Mouse (Mus musculus) forebrain, embryonic 14.5 days (tissue): Measurements from ENCODE around the gene Gm38655. TPM values are rescaled to one million over a fixed set of nuclear protein-coding genes. Genes with fewer than 3 reads are reported as not detected.

Source experiments
- ATAC-seq: fragments of 200-750 bp; cut with Nextera tagmentation; 2 replicates; pipeline ENCODE4 v1.8.0; 2017; ENCODE audit warnings: mild to moderate bottlenecking, moderate library complexity
- DNase-seq: peaks from one replicate; pipeline ENCODE4 v3.0.0-alpha.2; 2015; ENCODE audit warnings: low spot score
- H3K27ac ChIP-seq: fragments of 300-500 bp; sonication (generic); 2 replicates; pipeline ENCODE4 v1.5.1; 2014; ENCODE audit warnings: low read depth, mild to moderate bottlenecking, control low read depth, low read length, moderate library complexity
- H3K27me3 ChIP-seq: fragments of 300-500 bp; sonication (generic); replicated peaks from 2 replicates; pipeline ENCODE4 v1.6.1; 2014; ENCODE audit warnings: low read length, control low read depth, mixed read lengths; ENCODE audit not compliant: control insufficient read depth, insufficient read depth
- H3K36me3 ChIP-seq: fragments of 300-500 bp; sonication (generic); 2 replicates; pipeline ENCODE4 v1.6.1; 2014; ENCODE audit warnings: low read length, control low read depth; ENCODE audit not compliant: control insufficient read depth, insufficient read depth
- H3K4me1 ChIP-seq: fragments of 300-500 bp; sonication (generic); 2 replicates; pipeline ENCODE4 v1.6.1; 2014; ENCODE audit warnings: antibody characterized with exemption, low read length, control low read depth; ENCODE audit not compliant: control insufficient read depth, insufficient read depth
- H3K4me2 ChIP-seq: fragments of 300-500 bp; sonication (generic); 2 replicates; pipeline ENCODE4 v1.6.1; 2014; ENCODE audit warnings: mild to moderate bottlenecking, control low read depth, low read length
- H3K4me3 ChIP-seq: fragments of 300-500 bp; sonication (generic); 2 replicates; pipeline ENCODE4 v1.5.1; 2014; ENCODE audit warnings: low read depth, low read length, control low read depth
- H3K9ac ChIP-seq: fragments of 300-500 bp; sonication (generic); 2 replicates; pipeline ENCODE4 v1.6.1; 2014; ENCODE audit warnings: mild to moderate bottlenecking, low read length, control low read depth, moderate library complexity
- H3K9me3 ChIP-seq: fragments of 300-500 bp; sonication (generic); replicated peaks from 2 replicates; pipeline ENCODE4 v1.6.1; 2016; ENCODE audit warnings: low read length, control low read depth, mixed read lengths; ENCODE audit not compliant: control insufficient read depth
- WGBS: fragments of 180-500 bp; shearing (Covaris S2); extraction: QIAGEN DNeasy Blood & Tissue Kit; methylation state at CpG from one replicate; pipeline ENCODE4 v1.1.7; 2014; 5-methylcytosine and 5-hydroxymethylcytosine counted together
- polyA plus RNA-seq: library from polyadenylated mRNA; unstranded; fragments of >200 nt; fragmentation: Nextera tagmentation; extraction: Ambion mirVana; gene quantifications from 2 replicates; pipeline ENCODE4 v1.2.1, GENCODE M21; 2014

Gene Gm38655
- polyA plus RNA-seq, 1 experiment from 2014 or later = not detected

GRCm38 (mm10) chr17:25184961-25185360, 9.7 kb upstream of the Gm38655 start:
- peak overlapping the region; percentile 84 for H3K4me3 ChIP-seq
- DNase-seq (no peak), ATAC-seq (no peak)
- H3K27me3 ChIP-seq = no peaks in the 10 kb centered on the region
- H3K4me2 ChIP-seq = peak overlapping the region; percentile 98
- 7% methylated on average over 17 of the region's 17 CpGs for whole genome bisulfite sequencing
- H3K36me3 ChIP-seq = 0 out of 2 replicates have a peak, but pooled peaks cover 3% of the 10 kb centered on the region
- no peaks in the 10 kb centered on the region for H3K9me3 ChIP-seq
- peaks cover 22% of the 10 kb centered on the region for H3K4me1 ChIP-seq
- H3K9ac ChIP-seq = peak overlapping the region; percentile 92
- peak overlapping the region; percentile 55; the same call in 1 of the 2 replicates for H3K27ac ChIP-seq

DNA sequence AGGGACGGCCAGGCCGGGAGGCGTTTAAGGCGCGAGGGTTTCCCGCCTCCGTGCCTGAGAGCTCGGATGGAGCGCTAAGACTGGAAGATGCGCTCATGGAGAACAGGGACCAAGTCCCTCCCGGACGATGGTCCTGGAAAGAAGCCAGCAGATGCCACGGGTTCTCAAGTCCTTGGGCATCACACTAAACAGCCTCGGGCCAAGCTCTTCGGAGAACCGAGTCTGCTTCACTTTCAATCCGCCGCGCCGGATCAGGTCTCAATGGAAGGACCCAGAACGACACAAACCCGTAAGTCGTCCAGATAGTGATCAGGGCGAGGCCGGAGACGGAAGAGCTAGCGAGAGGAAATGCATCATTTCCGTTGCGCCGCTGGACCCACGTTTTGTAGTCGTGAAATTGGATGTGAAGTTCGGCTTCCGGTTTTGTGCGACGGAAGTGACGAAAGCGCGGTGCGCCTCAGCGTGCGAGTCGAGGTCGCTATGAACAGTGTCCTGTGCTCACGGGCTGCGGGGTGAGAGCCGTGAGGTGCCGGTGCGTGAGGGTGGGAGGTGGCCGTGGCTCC, 8.9 kb upstream of the Gm38655 start, which contains the start of gene BC003965:
TSS of gene BC003965 (plus strand) at position 426 of the 563 bp plus-strand sequence.
- peak within 1 kb of the TSS; percentile 98 for H3K4me2 ChIP-seq
- H3K9ac ChIP-seq = peak within 1 kb of the TSS; percentile 92
- H3K9me3 ChIP-seq = no peaks in the 10 kb centered on the region
- DNase-seq (peak; percentile 99), ATAC-seq (peak; percentile 90)
- H3K36me3 ChIP-seq = 0 out of 2 replicates have a peak, but pooled peaks cover 3% of the 10 kb centered on the region
- WGBS = under 1% methylated on average over 50 of the region's 50 CpGs
- peak within 1 kb of the TSS; percentile 91 for H3K27ac ChIP-seq
- peaks cover 14% of the 10 kb centered on the region for H3K4me1 ChIP-seq
- no peaks in the 10 kb centered on the region for H3K27me3 ChIP-seq
- H3K4me3 ChIP-seq = peak within 1 kb of the TSS; percentile 84

GRCm38 (mm10) chr17:25183232-25183631, 8.0 kb upstream of the Gm38655 start:
- Histone ChIP-seq H3K4me1 (peaks cover 12% of the 10 kb centered on the region), H3K4me3 (0 out of 2 replicates have a peak overlapping the region, but pooled peaks have one; percentile 84), H3K4me2 (peak overlapping the region; percentile 98), H3K27ac (no peak overlapping the region), H3K36me3 (0 out of 2 replicates have a peak, but pooled peaks cover 3% of the 10 kb centered on the region), H3K9ac (peak overlapping the region; percentile 92; the same call in 1 of the 2 replicates), H3K9me3 (no peaks in the 10 kb centered on the region), H3K27me3 (no peaks in the 10 kb centered on the region)
- DNase-seq = no peak
- ATAC-seq = no peak

GRCm38 (mm10) chr17:25172558-25172957, 2.7 kb downstream of the Gm38655 start:
- no peak for ATAC-seq

DNA sequence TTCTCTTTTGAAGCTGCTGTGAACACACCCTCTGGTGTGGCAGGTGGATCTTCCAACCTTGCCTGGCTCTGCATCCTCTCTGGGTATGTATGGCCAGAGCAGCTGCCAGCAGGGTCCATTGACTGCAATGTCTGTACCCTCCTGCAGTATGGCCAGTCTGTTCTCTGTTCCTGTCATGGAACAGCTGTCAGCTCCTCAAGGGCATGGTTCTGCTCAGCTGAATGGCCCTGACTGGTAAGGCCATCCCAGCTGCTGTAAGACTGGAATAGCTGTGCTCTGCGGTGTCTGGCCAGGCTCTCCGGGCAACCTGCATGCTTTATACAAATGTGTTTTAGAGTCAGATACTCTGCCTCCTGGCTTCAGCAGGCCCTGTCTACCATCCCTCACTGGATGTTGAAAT, 5.6 kb downstream of the Gm38655 start:
- Histone ChIP-seq H3K27me3 (no peaks in the 10 kb centered on the region), H3K9ac (no peak overlapping the region), H3K9me3 (no peaks in the 10 kb centered on the region), H3K4me3 (no peak overlapping the region), H3K27ac (no peak overlapping the region), H3K36me3 (no peaks in the 10 kb centered on the region), H3K4me2 (no peak overlapping the region), H3K4me1 (no peaks in the 10 kb centered on the region)
- DNase-seq = no peak
- 98% methylated on average over 2 of the region's 2 CpGs for WGBS
- no peak for ATAC-seq

More at GRCm38 (mm10) chr17:25172558-25172957, 2.7 kb downstream of the Gm38655 start:
- Histone ChIP-seq H3K4me1 (no peaks in the 10 kb centered on the region), H3K27ac (no peak overlapping the region), H3K4me2 (no peak overlapping the region), H3K36me3 (no peaks in the 10 kb centered on the region), H3K9me3 (no peaks in the 10 kb centered on the region), H3K27me3 (no peaks in the 10 kb centered on the region), H3K4me3 (no peak overlapping the region), H3K9ac (no peak overlapping the region)
- 82% methylated on average over 3 of the region's 3 CpGs for WGBS
- no peak for DNase-seq

- no peak overlapping the region for H3K27ac ChIP-seq
- H3K36me3 ChIP-seq = peaks cover 6% of the 10 kb centered on the region
- no peak overlapping the region for H3K4me3 ChIP-seq
- WGBS = 74% methylated on average over 6 of the region's 6 CpGs
- H3K27me3 ChIP-seq = no peaks in the 10 kb centered on the region
- no peak for ATAC-seq
- DNase-seq = no peak
- H3K4me2 ChIP-seq = no peak overlapping the region
- H3K9ac ChIP-seq = no peak overlapping the region
- no peaks in the 10 kb centered on the region for H3K9me3 ChIP-seq
- H3K4me1 ChIP-seq = no peaks in the 10 kb centered on the region
These were observed 9.2 kb downstream of the Gm38655 start for GRCm38 (mm10) chr17:25165970-25166671.

GRCm38 (mm10) chr17:25164770-25165169, 10.5 kb downstream of the Gm38655 start:
- Histone ChIP-seq H3K9me3 (no peaks in the 10 kb centered on the region), H3K9ac (no peak overlapping the region), H3K27ac (no peak overlapping the region), H3K4me1 (no peaks in the 10 kb centered on the region), H3K4me2 (no peak overlapping the region), H3K4me3 (no peak overlapping the region), H3K27me3 (no peaks in the 10 kb centered on the region), H3K36me3 (peaks cover 19% of the 10 kb centered on the region)
- 82% methylated on average over 3 of the region's 3 CpGs for WGBS
- DNase-seq = no peak
- ATAC-seq = no peak

DNA sequence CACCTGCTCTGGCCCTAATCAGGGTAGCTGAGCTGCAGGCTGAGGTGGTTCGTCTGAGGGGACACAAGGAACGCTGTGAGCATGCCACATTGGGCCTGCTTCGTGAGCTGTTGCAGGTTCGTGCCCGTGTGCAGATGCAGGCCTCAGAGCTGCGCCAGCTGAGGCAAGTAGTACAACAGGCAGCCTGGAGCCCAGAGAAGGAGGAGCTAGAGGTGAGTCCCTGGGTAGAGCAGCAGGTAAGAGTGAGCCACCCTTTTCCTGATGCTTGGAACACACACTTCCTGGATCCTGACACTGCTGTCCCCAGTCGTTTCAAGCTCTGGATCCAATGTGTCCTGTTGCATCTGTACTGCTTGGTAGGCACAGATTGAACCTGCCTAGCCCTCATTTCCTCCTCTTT, 11.9 kb downstream of the Gm38655 start:
- no peak overlapping the region for H3K4me2 ChIP-seq
- no peaks in the 10 kb centered on the region for H3K27me3 ChIP-seq
- H3K4me3 ChIP-seq = no peak overlapping the region
- no peak for ATAC-seq
- no peaks in the 10 kb centered on the region for H3K9me3 ChIP-seq
- H3K4me1 ChIP-seq = no peaks in the 10 kb centered on the region
- H3K36me3 ChIP-seq = peaks cover 28% of the 10 kb centered on the region
- H3K9ac ChIP-seq = no peak overlapping the region
- DNase-seq = no peak
- 69% methylated on average over 7 of the region's 7 CpGs for WGBS
- H3K27ac ChIP-seq = no peak overlapping the region

GRCm38 (mm10) chr17:25162161-25162560, 13.1 kb downstream of the Gm38655 start, which contains the start of gene Ccdc154:
Gene Ccdc154 (plus strand): TSS chr17:25162461.
- Histone ChIP-seq H3K9ac (no peak within 1 kb of the TSS), H3K9me3 (no peaks in the 10 kb centered on the region), H3K27ac (no peak within 1 kb of the TSS), H3K36me3 (peaks cover 39% of the 10 kb centered on the region), H3K4me3 (no peak within 1 kb of the TSS), H3K4me2 (no peak within 1 kb of the TSS), H3K4me1 (no peaks in the 10 kb centered on the region), H3K27me3 (no peaks in the 10 kb centered on the region)
- no peak for DNase-seq
- 86% methylated on average over 1 of the region's 1 CpGs for WGBS
- ATAC-seq = no peak
